Mouse (Mus musculus): ENCODE data around the gene Lgals2. TPM values are rescaled to one million over a fixed set of nuclear protein-coding genes. Genes with fewer than 3 reads are reported as not detected.

Gene Lgals2
- polyA plus RNA-seq, 1 experiment = 4.8 TPM

DNA sequence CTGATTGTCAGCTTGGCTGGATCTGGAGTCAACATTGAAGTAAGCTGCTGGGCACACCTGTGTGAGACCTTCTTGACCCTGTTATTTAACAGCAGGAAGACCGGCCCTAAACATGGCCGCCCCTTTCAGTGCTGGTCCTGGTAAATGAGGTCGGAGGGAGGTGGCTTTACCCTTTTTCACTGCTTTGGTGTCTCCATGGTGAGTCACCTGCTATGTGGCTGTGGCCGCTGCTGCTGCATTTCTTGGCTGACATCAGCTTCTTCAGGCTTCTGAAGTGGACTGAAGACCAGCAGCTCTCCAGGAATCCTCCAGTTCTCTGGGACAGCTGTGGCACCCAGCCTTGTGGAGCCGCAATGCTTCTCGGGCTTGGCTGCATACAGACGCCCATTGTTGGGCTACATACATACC, 13.5 kb upstream of the Lgals2 start:
- no peak for TF ChIP-seq CTCF (IDR thresholded peaks at IDR 0.05; ENCODE audit: borderline replicate concordance, control insufficient read depth, extremely low read depth, insufficient read depth, low read length, poor library complexity)
- TF ChIP-seq POLR2A (IDR thresholded peaks at IDR 0.05; ENCODE audit: control insufficient read depth, extremely low read depth, insufficient read depth, low read length, poor library complexity) = no peak
- H3K27me3 ChIP-seq (ENCODE audit: control insufficient read depth, insufficient read depth, low read length) = no peaks in the 10 kb centered on the region
- peaks cover 6% of the 10 kb centered on the region for H3K4me1 ChIP-seq (replicated peaks; ENCODE audit: control insufficient read depth, insufficient read depth, low read length)
- DNase-seq = no peak
- no peak overlapping the region for H3K27ac ChIP-seq (ENCODE audit: control insufficient read depth, insufficient read depth, low read length)
- H3K36me3 ChIP-seq (ENCODE audit: control insufficient read depth, insufficient read depth, low read length) = no peaks in the 10 kb centered on the region
- 94% methylated on average over 7 of the region's 7 CpGs for WGBS
- H3K4me3 ChIP-seq (ENCODE audit: control insufficient read depth, insufficient read depth, low read length) = no peak overlapping the region

DNA sequence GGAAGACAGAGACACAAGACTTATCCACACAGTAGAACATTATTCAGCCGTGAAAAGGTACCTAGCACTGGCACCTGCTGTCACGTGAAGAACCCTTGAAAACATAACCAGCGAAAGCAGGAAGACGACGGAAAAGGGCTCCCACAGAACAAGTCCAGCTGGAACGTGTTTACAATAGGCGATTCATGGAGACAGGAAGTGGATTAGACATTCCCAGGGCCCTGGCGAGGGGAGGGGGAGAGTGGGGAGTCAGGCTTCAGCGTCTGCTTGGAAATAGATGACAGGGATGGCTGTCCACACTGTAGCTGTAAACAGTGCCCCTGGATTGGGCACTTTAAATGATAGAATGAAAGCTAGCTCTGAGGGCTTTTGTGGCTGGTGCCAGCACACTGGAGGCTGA, 13.1 kb upstream of the Lgals2 start:
- no peaks in the 10 kb centered on the region for H3K36me3 ChIP-seq (ENCODE audit: control insufficient read depth, insufficient read depth, low read length)
- no peak overlapping the region for H3K27ac ChIP-seq (ENCODE audit: control insufficient read depth, insufficient read depth, low read length)
- H3K4me3 ChIP-seq (ENCODE audit: control insufficient read depth, insufficient read depth, low read length) = no peak overlapping the region
- no peaks in the 10 kb centered on the region for H3K27me3 ChIP-seq (ENCODE audit: control insufficient read depth, insufficient read depth, low read length)
- no peak for TF ChIP-seq CTCF (IDR thresholded peaks at IDR 0.05; ENCODE audit: borderline replicate concordance, control insufficient read depth, extremely low read depth, insufficient read depth, low read length, poor library complexity)
- TF ChIP-seq POLR2A (IDR thresholded peaks at IDR 0.05; ENCODE audit: control insufficient read depth, extremely low read depth, insufficient read depth, low read length, poor library complexity) = no peak
- no peak for DNase-seq
- peaks cover 10% of the 10 kb centered on the region for H3K4me1 ChIP-seq (replicated peaks; ENCODE audit: control insufficient read depth, insufficient read depth, low read length)
- WGBS = 90% methylated on average over 9 of the region's 9 CpGs

DNA sequence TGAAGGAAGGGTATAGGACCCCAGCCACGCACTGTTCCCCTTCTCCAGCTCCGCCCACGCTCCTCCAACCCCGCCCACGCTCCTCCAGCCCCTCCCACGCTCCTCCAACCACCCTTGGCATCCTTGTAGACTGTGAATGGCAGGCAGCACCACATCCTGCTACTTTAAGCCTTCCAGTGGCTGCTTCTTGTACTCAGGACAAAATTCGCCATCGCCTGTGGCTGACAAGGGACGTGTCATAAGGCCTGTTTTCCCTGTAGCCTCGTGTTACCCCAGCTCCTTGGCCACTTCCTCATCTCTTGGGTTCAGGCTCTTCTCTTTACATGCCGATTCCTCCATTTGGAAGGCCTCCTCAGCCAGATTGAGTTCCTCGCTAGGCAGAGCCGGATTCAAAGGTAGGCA, 8.5 kb upstream of the Lgals2 start:
- H3K27ac ChIP-seq (ENCODE audit: control insufficient read depth, insufficient read depth, low read length) = no peak overlapping the region
- no peaks in the 10 kb centered on the region for H3K36me3 ChIP-seq (ENCODE audit: control insufficient read depth, insufficient read depth, low read length)
- WGBS = 46% methylated on average over 13 of the region's 13 CpGs
- H3K27me3 ChIP-seq (ENCODE audit: control insufficient read depth, insufficient read depth, low read length) = no peaks in the 10 kb centered on the region
- H3K4me3 ChIP-seq (ENCODE audit: control insufficient read depth, insufficient read depth, low read length) = no peak overlapping the region
- peak; percentile 34 for DNase-seq
- H3K4me1 ChIP-seq (replicated peaks; ENCODE audit: control insufficient read depth, insufficient read depth, low read length) = peaks cover 26% of the 10 kb centered on the region
- TF ChIP-seq CTCF (IDR thresholded peaks at IDR 0.05; ENCODE audit: borderline replicate concordance, control insufficient read depth, extremely low read depth, insufficient read depth, low read length, poor library complexity) = no peak
- TF ChIP-seq POLR2A (IDR thresholded peaks at IDR 0.05; ENCODE audit: control insufficient read depth, extremely low read depth, insufficient read depth, low read length, poor library complexity) = no peak

DNA sequence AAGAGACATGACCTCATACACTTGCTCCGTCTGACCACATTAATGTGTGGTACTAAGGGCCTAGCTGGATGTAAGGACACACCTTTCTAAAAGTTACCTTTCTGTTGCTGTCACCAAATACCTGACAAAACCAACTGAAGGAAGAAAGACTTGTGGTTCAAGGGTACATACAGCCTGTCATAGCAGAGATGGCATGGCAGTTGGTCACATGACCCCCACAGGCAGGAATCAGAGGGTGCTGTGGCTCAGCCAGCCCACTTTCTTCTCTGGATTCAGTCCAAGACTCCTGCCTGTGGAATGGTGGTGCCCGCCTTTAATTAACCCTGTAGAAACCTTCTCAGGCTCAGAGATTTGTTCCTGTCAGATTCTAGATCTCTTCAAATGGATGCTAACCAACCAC, 7.8 kb upstream of the Lgals2 start:
- Histone ChIP-seq H3K27ac (ENCODE audit: control insufficient read depth, insufficient read depth, low read length) (no peak overlapping the region), H3K36me3 (ENCODE audit: control insufficient read depth, insufficient read depth, low read length) (no peaks in the 10 kb centered on the region), H3K4me1 (replicated peaks; ENCODE audit: control insufficient read depth, insufficient read depth, low read length) (peaks cover 26% of the 10 kb centered on the region), H3K27me3 (ENCODE audit: control insufficient read depth, insufficient read depth, low read length) (no peaks in the 10 kb centered on the region), H3K4me3 (ENCODE audit: control insufficient read depth, insufficient read depth, low read length) (no peak overlapping the region)
- TF ChIP-seq CTCF (IDR thresholded peaks at IDR 0.05; ENCODE audit: borderline replicate concordance, control insufficient read depth, extremely low read depth, insufficient read depth, low read length, poor library complexity) (no peak), POLR2A (IDR thresholded peaks at IDR 0.05; ENCODE audit: control insufficient read depth, extremely low read depth, insufficient read depth, low read length, poor library complexity) (no peak)
- 70% methylated on average over 2 of the region's 2 CpGs for WGBS
- DNase-seq = no peak

DNA sequence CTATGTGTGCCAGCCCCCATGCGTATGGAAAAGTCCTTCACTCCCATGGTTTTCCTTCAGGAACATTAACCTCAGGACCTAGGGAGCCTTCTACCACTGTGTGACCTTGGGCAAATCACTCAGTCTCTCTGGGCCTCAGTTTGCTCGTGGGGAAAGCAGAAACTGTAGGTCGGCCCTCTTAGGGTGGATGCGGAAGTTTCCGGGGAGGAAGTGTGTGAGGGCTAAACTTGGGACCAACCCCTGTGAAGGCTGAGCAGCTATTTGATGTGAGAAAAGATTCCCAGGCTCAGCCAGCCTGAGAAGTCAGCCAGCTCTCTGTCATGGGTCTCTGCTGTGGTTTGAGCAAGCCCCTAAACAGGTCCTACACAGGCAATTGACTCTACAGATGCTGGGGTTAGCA, 7.0 kb upstream of the Lgals2 start:
- no peak overlapping the region for H3K4me3 ChIP-seq (ENCODE audit: control insufficient read depth, insufficient read depth, low read length)
- 69% methylated on average over 5 of the region's 5 CpGs for WGBS
- DNase-seq = no peak
- H3K27me3 ChIP-seq (ENCODE audit: control insufficient read depth, insufficient read depth, low read length) = no peaks in the 10 kb centered on the region
- no peaks in the 10 kb centered on the region for H3K36me3 ChIP-seq (ENCODE audit: control insufficient read depth, insufficient read depth, low read length)
- peaks cover 26% of the 10 kb centered on the region for H3K4me1 ChIP-seq (replicated peaks; ENCODE audit: control insufficient read depth, insufficient read depth, low read length)
- no peak for TF ChIP-seq POLR2A (IDR thresholded peaks at IDR 0.05; ENCODE audit: control insufficient read depth, extremely low read depth, insufficient read depth, low read length, poor library complexity)
- no peak for TF ChIP-seq CTCF (IDR thresholded peaks at IDR 0.05; ENCODE audit: borderline replicate concordance, control insufficient read depth, extremely low read depth, insufficient read depth, low read length, poor library complexity)
- H3K27ac ChIP-seq (ENCODE audit: control insufficient read depth, insufficient read depth, low read length) = no peak overlapping the region

DNA sequence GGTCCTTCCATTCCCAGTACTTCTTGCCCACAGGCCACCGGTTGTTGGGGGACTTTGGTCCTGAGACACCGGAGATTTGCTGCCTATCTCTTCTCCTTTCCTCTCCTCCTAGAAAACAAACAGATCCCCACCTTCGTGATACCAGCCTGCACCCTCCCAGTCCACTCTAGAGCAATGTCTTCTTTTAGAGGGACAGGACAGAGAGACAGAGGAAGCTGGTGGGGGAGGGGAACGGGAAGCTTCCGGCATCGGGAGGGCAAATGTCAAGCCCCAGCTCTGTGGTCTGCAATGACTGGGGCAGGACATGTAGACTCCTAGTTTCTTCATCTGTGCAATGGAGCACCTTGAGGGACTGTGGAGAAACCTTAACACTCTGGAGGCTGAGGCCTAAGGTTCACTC, 4.4 kb upstream of the Lgals2 start:
- Histone ChIP-seq H3K4me1 (replicated peaks; ENCODE audit: control insufficient read depth, insufficient read depth, low read length) (peaks cover 26% of the 10 kb centered on the region), H3K27me3 (ENCODE audit: control insufficient read depth, insufficient read depth, low read length) (no peaks in the 10 kb centered on the region), H3K4me3 (ENCODE audit: control insufficient read depth, insufficient read depth, low read length) (no peak overlapping the region), H3K36me3 (ENCODE audit: control insufficient read depth, insufficient read depth, low read length) (no peaks in the 10 kb centered on the region), H3K27ac (ENCODE audit: control insufficient read depth, insufficient read depth, low read length) (no peak overlapping the region)
- WGBS = 48% methylated on average over 6 of the region's 6 CpGs
- DNase-seq = peak; percentile 28
- TF ChIP-seq POLR2A (IDR thresholded peaks at IDR 0.05; ENCODE audit: control insufficient read depth, extremely low read depth, insufficient read depth, low read length, poor library complexity) = no peak
- TF ChIP-seq CTCF (IDR thresholded peaks at IDR 0.05; ENCODE audit: borderline replicate concordance, control insufficient read depth, extremely low read depth, insufficient read depth, low read length, poor library complexity) = no peak

DNA sequence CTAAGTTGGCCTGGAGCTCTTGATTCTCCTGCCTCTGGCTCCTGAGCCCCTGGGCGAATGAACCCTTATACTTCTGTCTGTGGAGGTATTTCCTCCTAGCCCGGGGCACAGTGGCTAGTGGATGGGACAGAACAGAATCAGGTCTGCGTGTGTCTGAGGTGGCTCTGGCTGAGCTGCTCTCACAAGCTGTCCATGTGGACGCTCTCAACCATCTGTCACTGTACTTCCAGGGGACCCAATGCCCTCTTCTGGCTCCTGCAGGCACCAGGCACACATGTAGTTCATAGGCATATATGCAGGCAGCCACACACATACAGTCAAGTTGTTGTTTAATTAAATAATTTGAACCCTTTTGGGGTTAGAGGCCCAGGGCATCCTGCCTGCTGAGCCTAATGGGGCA, 4.0 kb upstream of the Lgals2 start:
- H3K36me3 ChIP-seq (ENCODE audit: control insufficient read depth, insufficient read depth, low read length) = no peaks in the 10 kb centered on the region
- H3K4me3 ChIP-seq (ENCODE audit: control insufficient read depth, insufficient read depth, low read length) = no peak overlapping the region
- H3K27ac ChIP-seq (ENCODE audit: control insufficient read depth, insufficient read depth, low read length) = no peak overlapping the region
- no peaks in the 10 kb centered on the region for H3K27me3 ChIP-seq (ENCODE audit: control insufficient read depth, insufficient read depth, low read length)
- DNase-seq = no peak
- TF ChIP-seq POLR2A (IDR thresholded peaks at IDR 0.05; ENCODE audit: control insufficient read depth, extremely low read depth, insufficient read depth, low read length, poor library complexity) = no peak
- TF ChIP-seq CTCF (IDR thresholded peaks at IDR 0.05; ENCODE audit: borderline replicate concordance, control insufficient read depth, extremely low read depth, insufficient read depth, low read length, poor library complexity) = no peak
- WGBS = 96% methylated on average over 4 of the region's 4 CpGs
- H3K4me1 ChIP-seq (replicated peaks; ENCODE audit: control insufficient read depth, insufficient read depth, low read length) = peaks cover 25% of the 10 kb centered on the region

Data from thymus, adult 2 months (tissue).